Mouse (Mus musculus): ENCODE data around the gene Cog1. TPM values are rescaled to one million over a fixed set of nuclear protein-coding genes. Genes with fewer than 3 reads are reported as not detected.

Gene Cog1
- polyA plus RNA-seq, 1 experiment from 2014 or later = 25.6 TPM

GRCm38 (mm10) chr11:113618303-113618671, 30.7 kb upstream of the Cog1 start:
- no peak; the same call in 1 of the 2 replicates for ATAC-seq (replicated peaks; ENCODE audit: low FRiP score)
- H3K27me3 ChIP-seq = peaks cover 41% of the 10 kb centered on the region
- H3K27ac ChIP-seq = 0 out of 2 replicates have a peak overlapping the region, but pooled peaks have one; percentile 13
- peak overlapping the region; percentile 47 for H3K4me3 ChIP-seq (replicated peaks)
- peaks cover 34% of the 10 kb centered on the region for H3K4me1 ChIP-seq
- H3K9ac ChIP-seq = no peak overlapping the region
- WGBS = 16% methylated on average over 4 of the region's 4 CpGs
- no peaks in the 10 kb centered on the region for H3K36me3 ChIP-seq
- peak overlapping the region; percentile 96 for H3K4me2 ChIP-seq
- H3K9me3 ChIP-seq (replicated peaks) = no peaks in the 10 kb centered on the region

- Histone ChIP-seq H3K9me3 (replicated peaks) (no peaks in the 10 kb centered on the region), H3K27me3 (peaks cover 41% of the 10 kb centered on the region), H3K36me3 (no peaks in the 10 kb centered on the region), H3K9ac (peak within 1 kb of the TSS; percentile 44), H3K27ac (0 out of 2 replicates have a peak within 1 kb of the TSS, but pooled peaks have one; percentile 13), H3K4me2 (peak within 1 kb of the TSS; percentile 96), H3K4me1 (peaks cover 34% of the 10 kb centered on the region), H3K4me3 (replicated peaks) (peak within 1 kb of the TSS; percentile 47)
- 1% methylated on average over 54 of the region's 54 CpGs for WGBS
- peak; percentile 83 for ATAC-seq (replicated peaks; ENCODE audit: low FRiP score)
These were observed 30.1 kb upstream of the Cog1 start, which contains the start of gene Sstr2 for GRCm38 (mm10) chr11:113618672-113619419. Sstr2 (plus strand) TSS chr11:113619342.

GRCm38 (mm10) chr11:113619420-113620080, 29.4 kb upstream of the Cog1 start:
- 1% methylated on average over 31 of the region's 31 CpGs for WGBS
- no peak overlapping the region for H3K27ac ChIP-seq
- H3K9ac ChIP-seq = peak overlapping the region; percentile 44
- H3K36me3 ChIP-seq = no peaks in the 10 kb centered on the region
- no peak for ATAC-seq (replicated peaks; ENCODE audit: low FRiP score)
- H3K27me3 ChIP-seq = peaks cover 41% of the 10 kb centered on the region
- peak overlapping the region; percentile 47 for H3K4me3 ChIP-seq (replicated peaks)
- peaks cover 34% of the 10 kb centered on the region for H3K4me1 ChIP-seq
- H3K9me3 ChIP-seq (replicated peaks) = no peaks in the 10 kb centered on the region
- H3K4me2 ChIP-seq = peak overlapping the region; percentile 96

GRCm38 (mm10) chr11:113621001-113621400, 28.0 kb upstream of the Cog1 start:
- no peak overlapping the region for H3K27ac ChIP-seq
- no peaks in the 10 kb centered on the region for H3K9me3 ChIP-seq (replicated peaks)
- H3K36me3 ChIP-seq = no peaks in the 10 kb centered on the region
- ATAC-seq (replicated peaks; ENCODE audit: low FRiP score) = no peak
- H3K27me3 ChIP-seq = peaks cover 41% of the 10 kb centered on the region
- H3K4me1 ChIP-seq = peaks cover 34% of the 10 kb centered on the region
- H3K4me2 ChIP-seq = no peak overlapping the region
- WGBS = 55% methylated on average over 2 of the region's 2 CpGs
- H3K9ac ChIP-seq = no peak overlapping the region
- no peak overlapping the region for H3K4me3 ChIP-seq (replicated peaks)

GRCm38 (mm10) chr11:113622028-113622427, 26.9 kb upstream of the Cog1 start:
- H3K9ac ChIP-seq = no peak overlapping the region
- peaks cover 41% of the 10 kb centered on the region for H3K27me3 ChIP-seq
- no peaks in the 10 kb centered on the region for H3K9me3 ChIP-seq (replicated peaks)
- peaks cover 34% of the 10 kb centered on the region for H3K4me1 ChIP-seq
- H3K36me3 ChIP-seq = no peaks in the 10 kb centered on the region
- 85% methylated on average over 4 of the region's 4 CpGs for WGBS
- H3K4me3 ChIP-seq (replicated peaks) = no peak overlapping the region
- ATAC-seq (replicated peaks; ENCODE audit: low FRiP score) = no peak
- H3K4me2 ChIP-seq = no peak overlapping the region
- H3K27ac ChIP-seq = no peak overlapping the region

- Histone ChIP-seq H3K36me3 (no peaks in the 10 kb centered on the region), H3K27ac (no peak overlapping the region), H3K9me3 (replicated peaks) (no peaks in the 10 kb centered on the region), H3K9ac (no peak overlapping the region), H3K27me3 (peaks cover 16% of the 10 kb centered on the region), H3K4me2 (no peak overlapping the region), H3K4me1 (peaks cover 2% of the 10 kb centered on the region; the same call in 1 of the 2 replicates), H3K4me3 (replicated peaks) (no peak overlapping the region)
- WGBS = 91% methylated on average over 18 of the region's 18 CpGs
- ATAC-seq (replicated peaks; ENCODE audit: low FRiP score) = no peak
These were observed 23.5 kb upstream of the Cog1 start for GRCm38 (mm10) chr11:113625437-113625836.

GRCm38 (mm10) chr11:113627785-113628184, 21.2 kb upstream of the Cog1 start:
- no peak for ATAC-seq (replicated peaks; ENCODE audit: low FRiP score)
- no peak overlapping the region for H3K27ac ChIP-seq
- no peaks in the 10 kb centered on the region for H3K27me3 ChIP-seq

GRCm38 (mm10) chr11:113630642-113631041, 18.3 kb upstream of the Cog1 start:
- no peak for ATAC-seq (replicated peaks; ENCODE audit: low FRiP score)
- no peak overlapping the region for H3K27ac ChIP-seq
- H3K27me3 ChIP-seq = no peaks in the 10 kb centered on the region
- 58% methylated on average over 7 of the region's 7 CpGs for WGBS
- H3K36me3 ChIP-seq = no peaks in the 10 kb centered on the region
- peaks cover 7% of the 10 kb centered on the region; the same call in 1 of the 2 replicates for H3K4me1 ChIP-seq
- no peaks in the 10 kb centered on the region for H3K9me3 ChIP-seq (replicated peaks)
- no peak overlapping the region for H3K4me2 ChIP-seq
- no peak overlapping the region for H3K9ac ChIP-seq
- no peak overlapping the region for H3K4me3 ChIP-seq (replicated peaks)

More at GRCm38 (mm10) chr11:113627785-113628184, 21.2 kb upstream of the Cog1 start:
- no peaks in the 10 kb centered on the region for H3K9me3 ChIP-seq (replicated peaks)
- H3K4me1 ChIP-seq = peaks cover 7% of the 10 kb centered on the region; the same call in 1 of the 2 replicates
- no peak overlapping the region for H3K4me2 ChIP-seq
- H3K36me3 ChIP-seq = no peaks in the 10 kb centered on the region
- H3K4me3 ChIP-seq (replicated peaks) = no peak overlapping the region
- WGBS = 52% methylated on average over 4 of the region's 4 CpGs
- no peak overlapping the region for H3K9ac ChIP-seq

- H3K4me1 ChIP-seq = peaks cover 7% of the 10 kb centered on the region; the same call in 1 of the 2 replicates
- no peaks in the 10 kb centered on the region for H3K36me3 ChIP-seq
- no peaks in the 10 kb centered on the region for H3K27me3 ChIP-seq
- 73% methylated on average over 8 of the region's 8 CpGs for WGBS
- no peak for ATAC-seq (replicated peaks; ENCODE audit: low FRiP score)
- no peak overlapping the region for H3K27ac ChIP-seq
- H3K4me2 ChIP-seq = no peak overlapping the region
- H3K4me3 ChIP-seq (replicated peaks) = no peak overlapping the region
- no peaks in the 10 kb centered on the region for H3K9me3 ChIP-seq (replicated peaks)
- H3K9ac ChIP-seq = no peak overlapping the region
These were observed 17.7 kb upstream of the Cog1 start for GRCm38 (mm10) chr11:113631302-113631701.

GRCm38 (mm10) chr11:113631862-113632261, 17.1 kb upstream of the Cog1 start:
- no peak overlapping the region for H3K9ac ChIP-seq
- WGBS = 61% methylated on average over 8 of the region's 8 CpGs
- H3K4me3 ChIP-seq (replicated peaks) = no peak overlapping the region
- ATAC-seq (replicated peaks; ENCODE audit: low FRiP score) = no peak
- H3K36me3 ChIP-seq = no peaks in the 10 kb centered on the region
- no peak overlapping the region for H3K4me2 ChIP-seq
- H3K27ac ChIP-seq = no peak overlapping the region
- no peaks in the 10 kb centered on the region for H3K9me3 ChIP-seq (replicated peaks)
- H3K27me3 ChIP-seq = no peaks in the 10 kb centered on the region
- H3K4me1 ChIP-seq = peaks cover 7% of the 10 kb centered on the region; the same call in 1 of the 2 replicates

- Histone ChIP-seq H3K27ac (no peak overlapping the region), H3K4me2 (no peak overlapping the region), H3K4me1 (peaks cover 7% of the 10 kb centered on the region; the same call in 1 of the 2 replicates), H3K27me3 (no peaks in the 10 kb centered on the region), H3K9me3 (replicated peaks) (no peaks in the 10 kb centered on the region), H3K9ac (no peak overlapping the region), H3K4me3 (replicated peaks) (no peak overlapping the region), H3K36me3 (no peaks in the 10 kb centered on the region)
- ATAC-seq (replicated peaks; ENCODE audit: low FRiP score) = no peak
- WGBS = 70% methylated on average over 7 of the region's 7 CpGs
These were observed 16.7 kb upstream of the Cog1 start for GRCm38 (mm10) chr11:113632303-113632702.

- Histone ChIP-seq H3K4me2 (no peak overlapping the region), H3K36me3 (no peaks in the 10 kb centered on the region), H3K4me3 (replicated peaks) (no peak overlapping the region), H3K4me1 (peaks cover 7% of the 10 kb centered on the region; the same call in 1 of the 2 replicates), H3K9ac (no peak overlapping the region), H3K27ac (no peak overlapping the region), H3K9me3 (replicated peaks) (no peaks in the 10 kb centered on the region), H3K27me3 (no peaks in the 10 kb centered on the region)
- whole genome bisulfite sequencing = 94% methylated on average over 5 of the region's 5 CpGs
- ATAC-seq (replicated peaks; ENCODE audit: low FRiP score) = no peak
These were observed 15.6 kb upstream of the Cog1 start for GRCm38 (mm10) chr11:113633398-113633797.

Measured in kidney, embryonic 15.5 days (tissue).